Comparison of ENCODE assay signal across 1 mouse cellular context in the genomic region with DNA sequence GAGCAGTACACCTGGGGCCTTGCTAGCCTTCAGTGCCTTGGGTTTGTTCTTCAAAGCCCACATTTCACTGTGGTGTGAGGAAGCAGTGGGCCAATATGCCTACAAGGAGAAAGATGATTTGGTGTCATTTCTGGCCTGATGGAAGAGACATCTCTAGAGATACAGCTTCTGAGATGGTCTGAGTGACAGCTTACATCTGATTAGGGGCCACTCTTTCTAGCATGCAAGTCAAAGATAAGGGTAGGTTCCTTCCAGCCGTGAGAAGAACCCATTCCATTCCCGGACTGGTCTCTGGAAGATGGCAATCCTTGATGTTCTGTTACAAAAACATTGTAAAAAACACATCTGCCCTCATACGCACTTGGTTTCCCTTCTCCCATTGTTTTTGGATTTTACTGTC.
TF ChIP-seq lines count a peak whose summit lies in the region.

No protein-coding gene starts in this region.

TF ChIP-seq in MEL, 35 proteins besides CTCF, POLR2A, EP300 and RAD21 (continued from another document):
- no peak for TF ChIP-seq UBTF (IDR thresholded peaks at IDR 0.05; ENCODE audit: borderline replicate concordance, insufficient read depth, low read depth, low read length)
